Mouse (Mus musculus) myocyte (in vitro differentiated cells): ENCODE measurements at regions not wholly inside any gene's neighbourhood (a gene's known extent, or its start where the extent isn't known, plus 50 kb on each side); places are given as distances from the start of the nearest gene placed in this dataset.

Source experiments
- CEBPB ChIP-seq: IDR thresholded peaks from 2 replicates; pipeline ENCODE4 v1.6.1; 2011; ENCODE audit warnings: mild to moderate bottlenecking, moderate library complexity; ENCODE audit not compliant: poor library complexity, insufficient read depth, severe bottlenecking
- E2F4 ChIP-seq: IDR thresholded peaks from one replicate; pipeline ENCODE4 v1.6.1; 2011; ENCODE audit warnings: mild to moderate bottlenecking, control low read depth, moderate library complexity; ENCODE audit not compliant: insufficient read depth
- MAX ChIP-seq: IDR thresholded peaks from one replicate; pipeline ENCODE4 v1.6.1; 2011; ENCODE audit warnings: low read depth, mild to moderate bottlenecking, control low read depth
- MYOD1 ChIP-seq, 3 experiments: IDR thresholded peaks; one replicate each; pipeline ENCODE4 v1.6.1; 2011; ENCODE audit warnings: control low read depth in 2 of 3, low read depth in 2 of 3, mild to moderate bottlenecking in 2 of 3, moderate library complexity in 1 of 3; ENCODE audit not compliant: insufficient read length in 2 of 3, control insufficient read depth in 1 of 3
- MYOG ChIP-seq, 3 experiments: IDR thresholded peaks; one replicate each; pipeline ENCODE4 v1.6.1; 2011; ENCODE audit warnings: control low read depth in 2 of 3, low read depth in 2 of 3, mild to moderate bottlenecking in 2 of 3; ENCODE audit not compliant: insufficient read length in 2 of 3, control insufficient read depth in 1 of 3, insufficient read depth in 1 of 3
- POLR2A ChIP-seq: IDR thresholded peaks from one replicate; pipeline ENCODE4 v1.6.1; 2011; ENCODE audit warnings: low read depth, mild to moderate bottlenecking, control low read depth, moderate library complexity; ENCODE audit not compliant: insufficient read length
- POLR2AphosphoS2 ChIP-seq: IDR thresholded peaks from one replicate; pipeline ENCODE4 v1.6.1; 2011; ENCODE audit warnings: low read depth, control low read depth; ENCODE audit not compliant: insufficient read length
- REST ChIP-seq: IDR thresholded peaks from one replicate; pipeline ENCODE4 v1.6.1; 2011; ENCODE audit warnings: mild to moderate bottlenecking, control low read depth, moderate library complexity; ENCODE audit not compliant: insufficient read depth, insufficient read length
- SRF ChIP-seq: IDR thresholded peaks from one replicate; pipeline ENCODE4 v1.6.1; 2011; ENCODE audit warnings: low read depth; ENCODE audit not compliant: control insufficient read depth, insufficient read length
- TCF12 ChIP-seq: IDR thresholded peaks from one replicate; pipeline ENCODE4 v1.6.1; 2011; ENCODE audit warnings: mild to moderate bottlenecking, control low read depth; ENCODE audit not compliant: poor library complexity, insufficient read depth, severe bottlenecking
- TCF3 ChIP-seq: IDR thresholded peaks from one replicate; pipeline ENCODE4 v1.6.1; 2011; ENCODE audit warnings: low read depth, control low read depth; ENCODE audit not compliant: insufficient read length
- USF1 ChIP-seq: IDR thresholded peaks from one replicate; pipeline ENCODE4 v1.6.1; 2011; ENCODE audit warnings: low read depth, mild to moderate bottlenecking, control low read depth, moderate library complexity

DNA sequence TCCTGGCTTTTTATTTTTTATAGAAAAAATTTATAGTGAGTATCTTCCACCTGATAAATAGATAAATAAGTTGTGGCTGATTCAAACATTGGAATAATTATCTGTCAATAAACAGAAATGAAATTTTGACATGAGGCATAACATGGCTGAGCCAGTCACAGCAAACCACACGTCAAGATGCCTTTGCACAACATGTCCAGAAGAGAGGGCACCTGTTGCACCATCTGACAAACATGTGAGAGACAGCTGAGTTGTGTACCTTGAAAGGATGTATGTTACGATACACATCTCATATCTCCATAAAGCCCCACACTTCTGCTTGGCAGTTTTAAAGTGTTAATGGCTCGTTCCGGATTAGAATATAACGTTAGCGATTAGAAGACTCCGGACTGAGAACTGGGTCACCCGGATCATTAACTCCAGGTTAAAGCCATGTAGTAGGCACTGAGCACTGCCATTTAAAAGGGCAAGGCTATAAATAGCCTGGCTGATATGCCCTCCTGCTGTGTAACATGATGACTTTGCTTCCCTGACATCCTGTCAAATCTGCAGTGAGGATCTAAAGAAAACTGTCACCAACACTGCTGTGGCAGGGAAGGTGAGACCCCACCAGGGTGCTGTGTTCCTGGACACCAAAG is 70.9 kb downstream of the Rwdd4a start:
- TF ChIP-seq POLR2A (no peak), MYOD1 (IDR thresholded peaks at IDR 0.05; ENCODE audit: control insufficient read depth in 1 of 3, insufficient read length in 2 of 3, low read depth in 2 of 3) (peak in 2 of 3 experiments; percentile 20 to 32), MAX (no peak), POLR2AphosphoS2 (no peak), E2F4 (no peak), CEBPB (no peak), REST (no peak), MYOG (IDR thresholded peaks at IDR 0.05; ENCODE audit: control insufficient read depth in 1 of 3, insufficient read depth in 1 of 3, insufficient read length in 2 of 3, low read depth in 2 of 3) (no peak), TCF12 (no peak), TCF3 (no peak), SRF (no peak), USF1 (no peak)
